Mouse (Mus musculus) embryonic fibroblast, embryonic 13.5 days (primary cell): ENCODE measurements around the gene Igfbpl1.

Experiments
- CTCF ChIP-seq: IDR thresholded peaks from 2 replicates; pipeline ENCODE4 v1.5.1; 2011; ENCODE audit warnings: mild to moderate bottlenecking, control low read depth, low read length, moderate library complexity, borderline replicate concordance; ENCODE audit not compliant: insufficient read depth
- POLR2A ChIP-seq: IDR thresholded peaks from 2 replicates; pipeline ENCODE4 v1.6.1; 2011; ENCODE audit warnings: low read depth, mild to moderate bottlenecking, control low read depth, low read length, moderate library complexity

GRCm38 (mm10) chr4:45851640-45852051 is 24.9 kb upstream of the Igfbpl1 start:
- TF ChIP-seq CTCF (no peak), POLR2A (no peak)
